Mouse (Mus musculus) midbrain, embryonic 16.5 days (tissue): ENCODE results near the gene Rtkn. TPM values are rescaled to one million over a fixed set of nuclear protein-coding genes. Genes with fewer than 3 reads are reported as not detected.

Source experiments
- ATAC-seq: fragments of 200-750 bp; cut with Nextera tagmentation; 2 replicates; pipeline ENCODE4 v1.8.0; 2017; ENCODE audit warnings: moderate TSS enrichment
- H3K27ac ChIP-seq: fragments of 300-500 bp; sonication (generic); 2 replicates; pipeline ENCODE4 v1.5.1; 2014; ENCODE audit warnings: mild to moderate bottlenecking, low read length, mixed read lengths
- H3K27me3 ChIP-seq: fragments of 300-500 bp; sonication (generic); 2 replicates; pipeline ENCODE4 v1.6.1; 2014; ENCODE audit warnings: low read depth, low read length, mixed read lengths; ENCODE audit not compliant: control insufficient read depth, insufficient read depth
- H3K36me3 ChIP-seq: fragments of 300-500 bp; sonication (generic); 2 replicates; pipeline ENCODE4 v1.6.1; 2014; ENCODE audit warnings: mild to moderate bottlenecking, low read length, moderate library complexity, mixed read lengths; ENCODE audit not compliant: control insufficient read depth, insufficient read depth
- H3K4me1 ChIP-seq: fragments of 300-500 bp; sonication (generic); 2 replicates; pipeline ENCODE4 v1.6.1; 2014; ENCODE audit warnings: mild to moderate bottlenecking, low read length, mixed read lengths; ENCODE audit not compliant: control insufficient read depth, insufficient read depth
- H3K4me2 ChIP-seq: fragments of 300-500 bp; sonication (generic); 2 replicates; pipeline ENCODE4 v1.6.1; 2014; ENCODE audit warnings: mild to moderate bottlenecking, low read length, mixed read lengths
- H3K4me3 ChIP-seq: fragments of 300-500 bp; sonication (generic); 2 replicates; pipeline ENCODE4 v1.5.1; 2014; ENCODE audit warnings: low read depth, mild to moderate bottlenecking, low read length, moderate library complexity, mixed read lengths
- H3K9ac ChIP-seq: fragments of 300-500 bp; sonication (generic); 2 replicates; pipeline ENCODE4 v1.6.1; 2014; ENCODE audit warnings: low read depth, low read length, mixed read lengths
- H3K9me3 ChIP-seq: fragments of 300-500 bp; sonication (generic); replicated peaks from 2 replicates; pipeline ENCODE4 v1.6.1; 2014; ENCODE audit warnings: mild to moderate bottlenecking, low read length, mixed read lengths; ENCODE audit not compliant: control insufficient read depth, poor library complexity, severe bottlenecking
- WGBS: fragments of 180-500 bp; shearing (Covaris S2); extraction: QIAGEN DNeasy Blood & Tissue Kit; methylation state at CpG from one replicate; pipeline ENCODE4 v1.1.7; 2014; 5-methylcytosine and 5-hydroxymethylcytosine counted together
- polyA plus RNA-seq: library from polyadenylated mRNA; unstranded; fragments of >200 nt; fragmentation: Nextera tagmentation; extraction: Ambion mirVana; gene quantifications from 2 replicates; pipeline ENCODE4 v1.2.1, GENCODE M21; 2015

Rtkn gene
- 10.7 TPM in 2 replicates for polyA plus RNA-seq

- H3K36me3 ChIP-seq = no peaks in the 10 kb centered on the region
- no peak within 1 kb of the TSS for H3K9ac ChIP-seq
- no peak for ATAC-seq
- H3K27me3 ChIP-seq = peaks cover 13% of the 10 kb centered on the region
- WGBS = 62% methylated on average over 7 of the region's 7 CpGs
- H3K9me3 ChIP-seq = no peaks in the 10 kb centered on the region
- peak within 1 kb of the TSS; percentile 30; the same call in 1 of the 2 replicates for H3K4me2 ChIP-seq
- H3K4me3 ChIP-seq = no peak within 1 kb of the TSS; the same call in 1 of the 2 replicates
- no peak within 1 kb of the TSS for H3K27ac ChIP-seq
- H3K4me1 ChIP-seq = peaks cover 19% of the 10 kb centered on the region
These were observed at the start of gene Rtkn for GRCm38 (mm10) chr6:83134951-83135513. Gene Rtkn (plus strand): TSS chr6:83135463.

GRCm38 (mm10) chr6:83086121-83087035 lies 48.9 kb upstream of the Rtkn start, which contains the start of gene Lbx2:
Gene Lbx2 (plus strand): TSS chr6:83086367.
- no peak for ATAC-seq
- Histone ChIP-seq H3K36me3 (0 out of 2 replicates have a peak, but pooled peaks cover 4% of the 10 kb centered on the region), H3K9ac (no peak within 1 kb of the TSS), H3K27me3 (peaks cover 82% of the 10 kb centered on the region), H3K27ac (no peak within 1 kb of the TSS), H3K4me3 (no peak within 1 kb of the TSS), H3K4me2 (no peak within 1 kb of the TSS), H3K9me3 (no peaks in the 10 kb centered on the region), H3K4me1 (0 out of 2 replicates have a peak, but pooled peaks cover 3% of the 10 kb centered on the region)
- WGBS = 4% methylated on average over 42 of the region's 42 CpGs

- Histone ChIP-seq H3K4me2 (peak overlapping the region; percentile 28), H3K4me1 (0 out of 2 replicates have a peak, but pooled peaks cover 3% of the 10 kb centered on the region), H3K27ac (no peak overlapping the region), H3K9me3 (no peaks in the 10 kb centered on the region), H3K4me3 (peak overlapping the region; percentile 16), H3K27me3 (peaks cover 77% of the 10 kb centered on the region), H3K9ac (no peak overlapping the region), H3K36me3 (no peaks in the 10 kb centered on the region)
- 1% methylated on average over 47 of the region's 47 CpGs for WGBS
- ATAC-seq = no peak
These were observed 47.9 kb upstream of the Rtkn start for GRCm38 (mm10) chr6:83087205-83087925.

GRCm38 (mm10) chr6:83087926-83088260 lies 47.4 kb upstream of the Rtkn start:
- no peak for ATAC-seq
- peaks cover 72% of the 10 kb centered on the region for H3K27me3 ChIP-seq
- H3K9me3 ChIP-seq = no peaks in the 10 kb centered on the region
- H3K9ac ChIP-seq = no peak overlapping the region
- peak overlapping the region; percentile 28 for H3K4me2 ChIP-seq
- no peaks in the 10 kb centered on the region for H3K36me3 ChIP-seq
- peak overlapping the region; percentile 16 for H3K4me3 ChIP-seq
- 5% methylated on average over 9 of the region's 9 CpGs for WGBS
- 0 out of 2 replicates have a peak, but pooled peaks cover 3% of the 10 kb centered on the region for H3K4me1 ChIP-seq
- no peak overlapping the region for H3K27ac ChIP-seq

GRCm38 (mm10) chr6:83092416-83093127 lies 42.7 kb upstream of the Rtkn start:
- Histone ChIP-seq H3K4me3 (no peak overlapping the region), H3K9me3 (no peaks in the 10 kb centered on the region), H3K9ac (no peak overlapping the region), H3K4me2 (no peak overlapping the region), H3K4me1 (0 out of 2 replicates have a peak, but pooled peaks cover under 1% of the 10 kb centered on the region), H3K27ac (no peak overlapping the region), H3K27me3 (peaks cover 33% of the 10 kb centered on the region), H3K36me3 (no peaks in the 10 kb centered on the region)
- WGBS = 40% methylated on average over 6 of the region's 6 CpGs
- no peak for ATAC-seq

- Histone ChIP-seq H3K27ac (no peak overlapping the region), H3K4me3 (no peak overlapping the region), H3K4me1 (0 out of 2 replicates have a peak, but pooled peaks cover 3% of the 10 kb centered on the region), H3K36me3 (no peaks in the 10 kb centered on the region), H3K4me2 (no peak overlapping the region), H3K9me3 (no peaks in the 10 kb centered on the region), H3K27me3 (peaks cover 8% of the 10 kb centered on the region), H3K9ac (no peak overlapping the region)
- no peak for ATAC-seq
- 43% methylated on average over 6 of the region's 6 CpGs for WGBS
These were observed 39.3 kb upstream of the Rtkn start for GRCm38 (mm10) chr6:83095968-83096367.

- Histone ChIP-seq H3K4me3 (no peak overlapping the region), H3K27ac (no peak overlapping the region), H3K4me1 (peaks cover 14% of the 10 kb centered on the region), H3K36me3 (no peaks in the 10 kb centered on the region), H3K4me2 (no peak overlapping the region), H3K9ac (no peak overlapping the region), H3K9me3 (no peaks in the 10 kb centered on the region), H3K27me3 (peaks cover 7% of the 10 kb centered on the region; the same call in 1 of the 2 replicates)
- WGBS = 73% methylated on average over 2 of the region's 2 CpGs
- ATAC-seq = no peak
These were observed 36.9 kb upstream of the Rtkn start for GRCm38 (mm10) chr6:83098411-83098810.

GRCm38 (mm10) chr6:83101316-83101687 lies 34.0 kb upstream of the Rtkn start, which contains the start of the genes Ccdc142 and Gm42688:
Gene Ccdc142 (plus strand): TSS chr6:83101601.
Gene Gm42688 (plus strand): TSS chr6:83101617.
- WGBS = under 1% methylated on average over 25 of the region's 25 CpGs
- Histone ChIP-seq H3K27ac (peak within 1 kb of the TSS; percentile 88), H3K27me3 (peaks cover 3% of the 10 kb centered on the region; the same call in 1 of the 2 replicates), H3K36me3 (no peaks in the 10 kb centered on the region), H3K4me1 (peaks cover 16% of the 10 kb centered on the region), H3K4me3 (peak within 1 kb of the TSS; percentile 84), H3K4me2 (peak within 1 kb of the TSS; percentile 98), H3K9me3 (no peaks in the 10 kb centered on the region), H3K9ac (peak within 1 kb of the TSS; percentile 94)
- ATAC-seq = peak; percentile 90
